Mouse (Mus musculus) thymus, postnatal 14 days (tissue): ENCODE measurements at regions not wholly inside any gene's neighbourhood (a gene's known extent, or its start where the extent isn't known, plus 50 kb on each side); places are given as distances from the start of the nearest gene placed in this dataset.
"Not testable (repeated sequence)": the region's sequence is repeated elsewhere in the genome, so short reads cannot be mapped to it uniquely, and the experiment has no call there.

Experiments
- DNase-seq: peaks from one replicate; pipeline ENCODE4 v3.0.0; 2021

GRCm38 (mm10) chr1:83970641-83971285 is 393.2 kb downstream of the Pid1 start:
- no peak for DNase-seq

DNA sequence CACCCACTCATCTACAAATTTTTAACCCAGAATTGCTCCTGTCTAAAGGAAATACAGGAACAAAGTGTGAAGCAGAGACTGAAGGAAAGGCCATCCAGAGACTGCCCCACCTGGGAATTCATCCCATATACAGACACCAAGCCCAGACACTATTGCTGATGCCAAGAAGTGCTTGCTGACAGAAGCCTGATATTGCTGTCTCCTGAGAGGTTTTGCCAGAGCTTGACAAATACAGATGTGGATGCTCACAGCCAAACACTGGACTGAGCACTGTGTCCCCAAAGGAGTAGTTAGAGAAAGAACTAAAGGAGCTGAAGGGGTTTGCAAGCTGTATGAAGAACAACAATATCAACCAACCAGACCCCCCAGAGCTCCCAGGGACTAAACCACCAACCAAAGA is 399.3 kb downstream of the Pid1 start:
- DNase-seq, result not testable (repeated sequence)

- DNase-seq, result no peak
Observed at GRCm38 (mm10) chr1:83961761-83962160, 402.2 kb downstream of the Pid1 start.

GRCm38 (mm10) chr1:83959756-83960155 is 404.2 kb downstream of the Pid1 start:
- no peak for DNase-seq

DNA sequence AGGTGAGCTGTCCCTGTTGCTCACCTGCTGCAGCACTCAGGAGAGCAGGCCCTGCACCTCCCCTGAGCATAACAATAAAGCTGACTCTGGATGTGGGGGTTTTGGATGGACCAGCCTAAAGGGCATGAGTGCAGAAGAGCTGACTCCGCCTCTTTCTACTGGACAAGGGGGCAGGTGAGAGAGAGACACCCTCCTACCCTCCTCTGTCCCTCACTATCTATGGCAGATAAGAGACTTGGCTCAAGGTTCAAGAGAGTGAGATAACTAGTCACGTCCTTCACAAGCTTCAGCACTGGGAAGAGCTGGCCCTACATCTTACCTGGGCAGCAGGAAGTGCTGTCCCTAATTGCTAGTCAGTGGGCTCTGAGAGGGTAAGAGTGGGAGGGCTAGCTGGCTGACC is 441.1 kb downstream of the Pid1 start:
- DNase-seq, result no peak

DNA sequence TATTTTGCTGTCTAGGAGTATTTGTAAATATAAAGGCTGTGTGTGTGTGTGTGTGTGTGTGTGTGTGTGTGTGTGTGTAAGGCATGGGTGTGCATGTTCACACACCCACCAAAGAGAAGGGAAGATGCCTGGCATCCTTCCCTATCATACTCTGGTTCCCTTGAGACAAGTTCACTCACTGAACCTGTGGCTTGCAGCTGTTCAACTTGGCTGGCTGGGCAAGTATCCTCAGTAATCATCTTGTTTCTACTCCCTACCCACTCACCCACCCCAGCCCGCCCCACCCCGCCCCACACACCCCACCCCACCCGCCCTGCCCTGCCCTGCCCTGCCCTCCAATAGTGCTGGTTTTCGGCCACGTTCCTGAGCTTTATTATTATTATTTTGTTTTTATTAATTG is 448.5 kb downstream of the Pid1 start:
- no peak for DNase-seq

- no peak for DNase-seq
Observed at GRCm38 (mm10) chr1:83907347-83907746, 456.6 kb downstream of the Pid1 start.

- no peak for DNase-seq
Observed at GRCm38 (mm10) chr1:83906906-83907305, 457.1 kb downstream of the Pid1 start.

GRCm38 (mm10) chr1:83900135-83900534 is 463.8 kb downstream of the Pid1 start:
- no peak for DNase-seq

DNA sequence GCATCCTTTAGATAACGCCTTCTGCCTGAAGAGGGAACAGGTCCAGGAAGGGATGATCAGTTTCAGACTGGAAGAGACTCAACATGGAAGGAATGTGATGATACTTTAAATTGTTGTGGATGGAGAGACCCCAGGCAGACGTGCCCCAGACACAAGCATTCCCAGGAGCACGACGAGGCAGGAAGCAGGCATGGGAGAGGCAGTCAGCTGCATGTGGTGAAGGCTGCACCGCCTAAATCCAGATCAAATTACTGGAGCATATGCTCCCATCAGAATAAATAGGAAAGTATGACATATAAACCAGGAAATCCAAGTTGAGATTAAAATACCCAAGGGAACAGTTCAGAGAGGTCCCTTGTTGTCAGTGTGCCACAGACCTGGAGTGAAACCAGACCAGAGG is 467.3 kb downstream of the Pid1 start:
- DNase-seq, result no peak

- no peak for DNase-seq
Observed at GRCm38 (mm10) chr1:83879109-83879399, 471.1 kb upstream of the Sphkap start.

DNA sequence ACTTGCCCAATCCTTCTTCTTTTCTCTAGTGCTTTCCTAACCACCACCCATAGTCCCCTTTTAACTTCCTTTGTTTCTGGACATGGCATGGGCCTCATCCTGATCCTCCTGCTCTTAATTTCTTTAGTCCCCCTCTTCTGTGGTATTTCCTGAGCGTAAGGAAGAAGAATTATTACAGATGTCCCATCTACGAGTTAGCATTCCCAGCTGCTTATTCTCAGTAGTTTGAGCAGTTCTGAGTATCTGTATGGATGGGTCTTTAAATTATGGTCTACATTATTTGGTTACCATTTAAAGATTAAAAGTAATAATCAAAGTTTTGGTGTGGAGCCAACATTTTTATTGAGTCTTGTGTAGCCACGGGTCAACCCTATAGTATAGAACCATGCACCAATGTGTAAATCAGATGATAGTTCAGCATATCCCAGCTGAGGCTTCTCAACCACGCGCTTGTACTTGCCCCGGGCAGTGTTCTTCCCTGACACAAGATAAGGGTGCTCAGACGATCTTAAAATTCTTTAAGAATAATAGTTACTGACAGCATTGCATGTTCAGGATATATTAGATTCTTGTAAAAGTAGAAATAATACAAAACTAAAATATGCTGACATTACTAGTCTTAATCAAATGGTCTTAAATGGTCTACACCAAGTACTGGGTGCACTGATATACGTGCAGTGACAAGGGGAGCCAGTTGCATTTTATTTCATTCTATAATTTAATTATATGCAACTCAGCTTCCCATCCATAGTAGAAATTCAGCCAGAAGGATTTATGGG is 470.5 kb upstream of the Sphkap start:
- no peak for DNase-seq

- no peak for DNase-seq
Observed at GRCm38 (mm10) chr1:83870853-83871567, 463.0 kb upstream of the Sphkap start.

- no peak for DNase-seq
Observed at GRCm38 (mm10) chr1:83869046-83869445, 461.0 kb upstream of the Sphkap start.

GRCm38 (mm10) chr1:83862541-83862940 is 454.5 kb upstream of the Sphkap start:
- DNase-seq, result no peak

DNA sequence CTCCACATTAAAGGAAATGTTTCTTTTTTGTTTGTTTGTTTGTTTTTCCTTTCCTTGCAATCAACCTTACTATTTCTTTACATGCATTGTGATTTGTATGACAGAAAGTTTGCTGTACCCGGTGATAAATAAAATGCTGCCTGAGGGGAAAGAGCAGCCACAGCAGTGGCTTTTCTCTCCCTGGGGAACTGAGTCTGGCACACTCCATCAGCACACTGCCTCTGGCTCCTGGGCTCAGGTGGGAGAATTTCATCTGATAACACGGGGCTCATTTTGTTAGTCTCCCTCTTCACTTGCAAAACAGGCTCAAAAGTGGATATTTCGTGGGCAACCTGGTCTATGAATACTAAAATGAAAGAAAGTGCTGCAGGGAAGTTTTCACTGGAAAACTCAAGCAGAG is 454.1 kb upstream of the Sphkap start:
- no peak for DNase-seq

DNA sequence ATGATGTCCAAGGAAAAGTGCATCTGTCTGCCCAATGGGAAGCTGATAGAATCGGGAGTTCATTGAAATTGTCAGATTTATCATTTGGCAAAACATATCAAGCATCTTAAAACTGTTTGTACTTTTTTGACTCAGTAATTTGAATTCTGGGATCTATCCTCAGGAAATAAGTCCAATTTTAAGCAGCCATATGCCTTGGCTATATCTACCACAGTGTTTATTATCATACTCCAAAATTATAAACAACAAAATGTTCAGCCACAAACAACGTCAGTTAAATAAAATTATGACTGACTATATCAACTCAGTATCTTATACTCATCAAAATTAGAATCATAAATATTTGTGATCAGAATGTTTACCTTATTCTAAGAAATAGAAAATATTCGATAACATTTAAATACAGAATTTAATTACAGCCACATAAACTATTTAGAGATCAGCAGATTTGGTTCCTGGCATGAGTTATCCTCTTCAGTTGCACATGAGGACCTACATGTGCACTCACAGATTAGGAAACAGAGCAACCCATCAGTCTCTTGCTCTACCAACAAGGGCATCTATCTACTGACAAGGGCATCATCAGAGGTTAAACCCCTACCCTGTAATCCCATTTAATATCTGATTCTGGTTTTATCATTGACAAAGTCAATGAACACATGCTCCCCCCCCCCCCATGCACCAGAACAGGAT is 451.9 kb upstream of the Sphkap start:
- no peak for DNase-seq

DNA sequence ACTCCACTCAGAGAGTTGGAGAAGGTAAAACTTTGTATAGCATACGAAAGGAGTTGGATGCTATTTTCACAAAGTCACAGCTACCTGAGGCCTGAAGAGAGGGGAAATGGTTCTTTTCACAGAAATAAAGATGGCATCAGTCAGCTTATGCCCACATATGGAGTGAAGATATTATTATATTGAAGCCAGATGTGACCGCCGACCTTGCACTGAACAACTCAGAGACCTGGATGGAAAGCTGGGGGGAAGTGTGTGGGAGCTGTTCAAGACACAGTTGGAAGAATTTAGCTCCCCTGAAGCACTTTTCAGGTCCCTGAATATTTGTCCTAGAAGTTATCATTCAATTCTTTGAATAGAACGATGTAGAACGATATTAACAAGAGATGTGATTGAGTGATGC is 446.0 kb upstream of the Sphkap start:
- DNase-seq, result no peak

DNA sequence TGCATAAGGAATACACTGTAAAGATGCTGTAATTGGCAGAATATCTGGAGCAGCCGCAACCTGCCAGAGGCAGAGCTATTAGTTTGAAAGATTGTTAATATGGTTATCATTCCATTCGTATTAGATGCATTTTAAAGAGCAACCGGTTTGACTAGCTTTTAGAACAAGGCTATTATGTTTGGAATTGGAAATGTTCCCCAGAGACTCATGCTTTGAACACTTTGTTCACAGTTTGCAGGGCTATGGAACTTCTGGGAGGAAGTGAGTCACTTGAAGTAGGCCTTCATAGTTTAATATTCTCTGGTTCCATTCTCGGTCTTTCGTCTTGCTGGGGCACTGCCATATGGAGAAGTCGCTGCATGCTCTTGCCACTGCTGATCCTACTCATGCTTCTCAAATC is 443.1 kb upstream of the Sphkap start:
- no peak for DNase-seq

DNA sequence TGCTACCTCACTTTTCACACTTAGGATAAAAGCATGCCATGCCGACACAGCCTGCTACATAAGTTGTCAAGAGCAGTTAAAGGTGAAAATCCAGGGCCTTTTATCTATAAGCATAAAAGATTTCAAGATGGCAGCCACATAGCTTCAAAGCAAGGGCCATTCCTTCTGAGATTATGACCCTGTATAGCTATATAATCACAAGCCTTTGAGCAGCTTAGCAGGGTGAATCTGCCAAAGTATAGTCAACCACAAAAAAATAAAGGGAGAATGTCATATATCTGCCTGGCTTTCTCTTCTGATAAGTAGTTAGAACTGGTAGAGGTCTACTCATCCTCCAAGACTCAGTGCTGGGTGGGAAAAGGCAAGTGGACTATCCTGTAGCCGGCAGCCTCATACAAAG is 440.4 kb upstream of the Sphkap start:
- DNase-seq, result no peak

DNA sequence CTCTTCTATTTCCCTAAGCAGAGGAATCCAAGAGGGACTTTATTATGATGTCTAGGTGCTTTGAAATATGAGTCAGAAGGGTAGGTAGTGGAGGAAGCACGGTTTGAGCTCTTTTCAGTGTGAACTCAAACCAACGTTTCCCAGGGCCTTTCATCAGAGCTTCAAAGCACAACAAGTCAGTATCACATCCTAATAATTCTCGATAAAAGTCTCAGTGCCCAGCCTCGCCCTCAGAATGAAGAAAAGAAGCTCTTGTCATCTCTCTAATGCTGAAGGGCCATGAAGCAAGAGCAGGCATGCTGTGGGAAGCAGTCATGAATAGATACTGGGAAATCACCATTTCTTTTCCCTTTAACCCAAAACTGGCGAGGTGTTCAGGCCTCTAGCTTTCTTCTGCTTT is 440.0 kb upstream of the Sphkap start:
- no peak for DNase-seq

DNA sequence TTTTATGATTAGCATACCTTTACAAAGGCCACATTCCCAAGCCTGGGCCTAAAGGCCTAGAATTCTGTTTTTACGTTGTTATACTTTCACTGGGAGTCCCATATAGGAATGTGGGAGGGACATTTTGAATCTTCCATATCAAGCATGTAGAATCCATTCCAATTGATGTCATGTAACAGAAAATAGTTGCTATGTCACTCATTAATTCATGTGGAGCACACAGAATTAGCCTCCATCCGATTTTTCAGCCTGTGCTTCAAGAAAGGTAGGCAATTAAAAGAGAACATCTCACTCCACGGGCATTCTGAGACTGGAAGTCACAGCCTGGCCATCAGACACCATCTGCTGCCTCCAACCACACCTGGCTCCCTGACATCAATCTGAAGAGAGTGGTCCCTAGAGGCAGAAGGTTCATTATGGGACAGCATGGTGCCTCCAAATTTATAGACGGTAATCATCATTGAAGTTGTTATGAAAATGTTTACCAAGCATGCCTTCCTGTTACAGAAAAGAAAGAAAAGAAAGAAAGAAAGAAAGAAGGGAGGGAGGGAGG is 436.9 kb upstream of the Sphkap start:
- no peak for DNase-seq

DNA sequence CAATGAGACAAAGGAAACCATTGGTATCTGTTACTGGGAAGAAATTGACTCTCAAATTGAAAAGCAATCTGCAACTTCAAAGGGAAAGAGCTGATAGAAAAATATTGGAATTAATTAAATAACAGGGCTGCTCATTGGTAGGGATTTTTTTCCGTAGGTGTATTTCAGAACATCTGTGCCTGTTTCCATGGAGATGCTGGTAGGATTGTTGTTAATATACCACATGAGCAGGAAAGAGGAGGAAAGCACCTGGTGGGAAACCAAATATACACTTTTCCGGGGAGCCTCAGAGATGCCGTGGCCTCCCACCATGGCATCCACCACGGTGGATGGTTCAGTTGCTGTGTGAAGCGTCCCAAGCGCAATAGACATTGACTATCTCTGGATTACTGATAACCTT is 428.0 kb upstream of the Sphkap start:
- no peak for DNase-seq
